Mouse (Mus musculus): Measurements from ENCODE around the gene Gpr150. TPM values are rescaled to one million over a fixed set of nuclear protein-coding genes. Genes with fewer than 3 reads are reported as not detected.
A peak's percentile ranks its signal among the peaks of the same experiment; 100 is the strongest.

Gpr150 gene
- not detected for total RNA-seq (2021)
- long read RNA-seq, experiment 1: 0 reads
- long read RNA-seq, experiment 2: 0 reads

DNA sequence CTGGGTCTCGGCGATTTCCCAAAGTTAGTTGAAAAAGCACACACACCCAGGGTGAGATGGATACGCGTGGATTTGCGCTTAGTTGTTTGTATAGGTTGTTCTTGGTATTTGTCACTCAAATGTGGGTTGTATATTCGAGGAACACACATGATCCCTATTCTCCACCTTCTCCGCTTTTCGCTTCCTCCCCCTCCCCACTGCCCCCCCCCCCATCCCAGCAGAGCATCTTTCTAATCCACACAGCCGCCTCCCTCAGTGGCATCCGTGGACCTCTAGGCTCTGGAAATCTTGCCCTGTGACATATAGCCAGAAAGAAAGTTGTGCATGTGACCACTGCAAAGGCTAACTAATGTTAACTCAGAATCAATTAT, at the start of gene Gpr150:
Gene Gpr150 (minus strand): TSS at position 101 of the 371 bp plus-strand sequence.
- DNase-seq: no peak

DNA sequence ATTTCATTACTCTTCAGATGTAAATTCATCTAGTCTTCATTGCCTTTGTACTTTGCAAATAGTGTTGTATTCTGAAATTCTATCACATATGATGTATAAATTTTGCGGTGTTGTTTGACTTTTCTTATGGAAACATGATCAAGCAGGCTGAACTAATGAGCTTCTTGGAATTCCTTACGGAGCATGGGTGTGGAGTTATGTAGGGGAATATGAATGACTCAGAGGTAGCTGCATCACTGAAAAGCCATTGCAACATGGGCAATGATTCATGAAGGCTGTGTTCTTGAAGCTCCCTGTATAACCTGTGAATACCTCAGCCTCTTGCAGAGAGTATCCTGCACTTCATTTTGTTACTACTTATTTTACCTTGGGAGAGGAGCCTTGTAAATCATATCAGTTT, 45.2 kb upstream of the Gpr150 start:
- DNase-seq: no peak

DNA sequence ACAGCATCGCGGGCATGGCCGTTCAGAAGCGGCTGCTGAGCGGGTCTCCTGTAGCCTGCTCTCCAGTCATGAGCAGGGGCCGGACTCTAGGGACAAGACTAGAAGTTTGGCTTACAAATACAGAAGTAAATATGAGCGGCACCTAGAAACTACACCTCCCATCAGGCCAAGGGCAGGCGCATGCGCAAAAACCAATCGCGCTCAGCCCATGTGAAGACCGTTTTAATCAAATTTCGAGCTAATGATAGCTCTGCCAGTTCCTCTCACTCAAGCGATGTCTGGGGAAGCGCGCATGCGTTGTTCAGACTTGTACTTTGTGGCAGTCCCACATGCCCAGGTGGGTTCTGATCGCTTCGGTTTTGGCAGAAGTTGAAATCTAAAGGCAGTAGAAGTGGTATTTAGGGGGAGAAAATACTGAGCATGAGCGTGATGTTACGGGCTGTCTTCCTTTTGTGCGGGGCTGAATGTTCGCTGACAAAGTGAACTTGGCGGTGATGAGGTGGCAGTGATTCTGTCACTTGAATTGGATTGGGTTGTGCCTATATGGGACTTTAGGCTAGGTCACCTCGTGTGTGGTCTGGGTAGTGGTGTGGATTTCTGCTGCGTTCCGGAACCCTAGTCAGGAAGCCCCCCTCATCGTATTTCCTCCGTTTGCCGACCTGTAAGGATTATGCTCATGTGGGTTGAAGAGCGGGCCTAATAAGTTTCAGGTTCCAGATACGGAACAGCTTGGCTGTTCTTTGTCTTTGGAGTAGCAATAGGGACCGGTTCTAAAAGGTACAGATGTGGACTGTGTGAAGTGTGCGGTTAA, 41.9 kb upstream of the Gpr150 start, which contains the start of the genes Arsk and Ttc37:
Gene Arsk (minus strand): TSS at position 168 of the 811 bp plus-strand sequence.
Gene Ttc37 (plus strand): TSS at position 242 of the 811 bp plus-strand sequence.
- peak; percentile 93 for DNase-seq

DNA sequence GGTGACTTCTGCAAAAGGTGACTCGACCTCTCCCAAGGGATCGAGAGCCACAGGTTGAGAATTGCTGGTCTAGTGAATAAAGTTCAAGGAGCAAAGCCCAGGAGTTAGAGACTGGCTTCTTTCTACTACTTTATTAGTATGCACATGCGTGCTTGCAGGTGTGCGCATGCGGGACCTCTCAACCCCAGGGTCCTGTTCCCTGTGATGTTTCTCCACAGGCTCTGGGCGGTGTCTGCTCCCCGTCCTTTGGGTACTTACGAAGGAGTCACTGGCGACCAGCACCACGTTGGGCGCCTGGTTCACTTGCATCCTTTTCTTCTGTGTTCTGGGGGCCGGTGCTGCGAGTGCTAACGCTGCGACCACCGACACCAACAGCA, 41.3 kb upstream of the Gpr150 start:
- DNase-seq: no peak

DNA sequence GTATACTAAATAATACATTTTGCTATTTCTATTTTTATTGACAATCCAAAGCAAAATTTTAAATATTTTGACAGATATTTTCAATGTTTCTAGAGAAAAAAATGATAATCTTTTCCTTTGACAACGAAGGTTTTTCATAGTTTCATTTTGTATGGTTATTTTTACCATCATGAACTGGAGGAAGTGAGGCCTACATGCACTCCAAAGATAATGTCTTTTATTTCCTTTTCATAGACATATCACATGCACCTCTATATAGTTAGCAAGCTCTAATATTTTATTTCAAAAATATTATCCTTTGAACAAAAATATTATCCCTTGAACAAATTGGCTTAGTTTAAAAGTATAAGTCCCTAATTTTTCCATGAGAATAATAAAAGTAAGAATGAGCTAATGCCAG, 17.5 kb upstream of the Gpr150 start:
- DNase-seq: no peak

DNA sequence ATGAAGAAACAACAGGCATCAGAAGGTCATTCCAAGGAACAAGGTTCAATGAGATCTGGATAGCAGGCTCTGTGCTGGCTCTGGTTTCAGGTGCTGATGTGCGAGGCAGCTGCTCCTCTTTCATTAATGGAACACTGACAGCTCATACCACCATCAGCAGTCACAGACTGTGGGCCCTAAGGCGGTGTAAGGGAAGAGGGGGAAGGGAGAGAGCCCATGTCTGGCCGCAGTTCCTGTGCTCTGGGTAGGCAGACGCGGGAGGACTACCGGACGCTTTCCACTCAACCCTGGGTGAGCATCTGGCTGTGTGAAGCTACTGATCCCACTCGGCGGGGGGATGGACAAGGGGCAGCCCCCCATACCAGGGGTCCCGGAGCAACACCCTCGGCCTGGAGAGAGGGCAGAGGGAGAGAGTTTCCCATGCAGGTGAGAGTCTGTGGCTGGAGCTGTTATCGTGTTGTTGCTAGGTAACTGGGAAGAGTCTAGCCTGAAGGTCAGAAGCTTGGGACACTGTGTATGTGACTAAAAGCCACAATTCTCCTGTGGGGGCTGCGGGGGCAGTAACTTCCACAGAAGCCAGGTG, 7.7 kb upstream of the Gpr150 start:
- no peak for DNase-seq

DNA sequence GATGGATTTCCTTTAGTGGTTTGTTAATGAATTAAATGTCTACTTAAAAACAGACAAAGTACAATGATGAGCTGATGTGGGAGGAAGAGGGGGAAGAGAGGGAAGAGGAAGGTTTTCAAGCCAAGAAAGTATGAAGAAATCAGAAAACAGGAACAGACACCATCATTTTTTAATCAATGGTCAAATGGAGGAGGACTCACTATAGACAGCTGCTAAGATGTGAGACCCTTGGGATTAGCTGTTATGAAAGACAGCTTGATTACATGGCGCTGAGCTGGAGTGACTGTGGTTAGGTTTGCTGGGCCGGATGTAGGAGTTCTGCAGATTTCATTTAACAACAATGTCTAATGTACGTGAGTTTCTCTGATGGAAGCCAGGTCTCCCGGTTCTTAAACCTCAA, 6.8 kb upstream of the Gpr150 start:
- no peak for DNase-seq

DNA sequence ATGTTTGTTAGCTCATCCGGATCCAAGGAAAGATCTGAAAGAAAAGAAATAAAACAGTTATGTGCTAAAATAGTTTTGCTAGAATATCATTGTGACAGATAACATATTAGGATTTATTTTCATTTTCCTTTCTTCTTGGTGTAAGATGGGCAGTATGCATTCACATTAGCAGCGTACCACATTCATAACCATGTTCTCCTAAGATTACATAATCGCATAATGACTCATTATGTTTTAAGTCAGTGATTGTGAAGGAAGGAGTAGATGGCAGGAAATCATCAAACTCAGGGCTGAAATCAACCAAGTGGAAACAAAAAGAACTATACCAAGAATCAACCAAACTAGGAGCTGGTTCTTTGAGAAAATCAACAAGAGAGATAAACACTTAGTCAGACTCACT, 5.8 kb upstream of the Gpr150 start:
- no peak for DNase-seq

DNA sequence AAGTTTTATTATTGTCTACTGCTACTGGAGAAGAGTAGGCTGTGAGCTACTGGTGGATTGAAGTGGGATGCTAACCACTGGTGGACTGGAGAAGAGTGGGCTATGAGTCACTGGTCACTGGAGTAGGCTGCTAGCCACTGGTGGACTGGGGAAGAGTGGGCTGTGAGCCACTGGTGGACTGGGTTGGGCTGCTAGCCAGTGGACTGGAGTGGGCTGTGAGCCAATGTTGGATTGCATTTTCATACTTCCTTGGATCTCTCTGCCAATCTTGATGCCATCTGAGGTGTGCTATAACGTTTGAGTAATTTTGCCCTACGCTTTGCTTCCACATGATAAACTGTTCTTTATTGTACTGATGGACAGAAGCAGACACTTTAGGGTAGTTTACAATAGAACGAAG, 5.3 kb upstream of the Gpr150 start:
- no peak for DNase-seq

DNA sequence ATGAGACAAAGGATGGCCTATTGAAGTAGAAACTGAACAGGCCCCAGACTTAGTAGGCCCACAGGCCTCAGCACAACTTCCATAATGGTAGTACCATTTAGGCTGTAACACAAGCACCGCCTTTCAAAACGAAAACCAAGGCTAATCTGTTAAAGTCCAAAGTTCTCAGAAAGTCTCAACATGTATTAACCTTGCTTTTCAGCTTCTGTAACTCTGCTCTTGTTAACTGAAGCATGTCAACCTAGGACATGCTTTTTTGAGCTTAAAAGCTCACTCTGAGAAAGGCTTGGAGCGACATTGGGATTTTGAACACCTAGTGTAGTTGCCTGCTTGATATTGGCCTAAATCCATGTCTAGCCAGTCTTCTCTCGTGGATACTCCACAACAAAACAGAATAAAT, 2.8 kb upstream of the Gpr150 start:
- DNase-seq: no peak

DNA sequence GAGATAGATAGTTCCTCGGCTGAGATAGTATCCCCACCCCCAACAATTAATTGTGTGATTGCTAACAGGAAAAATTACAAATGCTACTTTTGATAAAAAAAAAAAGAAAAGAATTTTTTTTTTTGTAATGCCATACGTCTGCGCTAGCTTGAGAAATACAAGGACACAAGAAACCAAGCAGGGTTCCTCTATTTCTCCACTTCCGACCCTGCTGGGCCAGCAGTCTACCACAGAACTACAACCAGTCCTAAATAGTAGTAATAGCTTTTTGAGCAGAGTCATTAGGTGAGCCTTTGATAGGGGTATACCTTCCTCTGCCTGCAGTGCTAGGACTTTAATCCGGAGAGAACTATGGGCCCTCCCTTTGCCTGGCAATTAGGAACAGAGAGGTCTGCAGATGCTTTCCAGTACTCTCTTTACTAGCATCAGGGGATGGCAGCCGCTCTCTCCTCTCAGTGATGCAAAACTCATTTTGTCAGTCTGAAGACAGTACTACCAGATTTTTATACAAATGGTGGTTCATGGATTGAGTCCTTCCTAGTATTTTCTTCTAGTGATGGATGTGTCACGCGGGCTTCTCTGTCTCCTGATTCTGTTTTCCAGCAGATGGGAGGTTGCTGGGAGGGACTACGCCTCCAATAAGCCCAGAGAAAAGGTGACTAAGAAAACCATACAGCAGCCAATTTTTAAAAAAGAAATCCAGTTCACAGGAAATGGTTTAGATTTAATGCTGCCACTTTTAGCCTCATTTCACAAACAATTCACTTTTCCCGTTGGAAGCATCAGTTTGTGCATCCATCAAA, 672 bp upstream of the Gpr150 start:
- DNase-seq: no peak

DNA sequence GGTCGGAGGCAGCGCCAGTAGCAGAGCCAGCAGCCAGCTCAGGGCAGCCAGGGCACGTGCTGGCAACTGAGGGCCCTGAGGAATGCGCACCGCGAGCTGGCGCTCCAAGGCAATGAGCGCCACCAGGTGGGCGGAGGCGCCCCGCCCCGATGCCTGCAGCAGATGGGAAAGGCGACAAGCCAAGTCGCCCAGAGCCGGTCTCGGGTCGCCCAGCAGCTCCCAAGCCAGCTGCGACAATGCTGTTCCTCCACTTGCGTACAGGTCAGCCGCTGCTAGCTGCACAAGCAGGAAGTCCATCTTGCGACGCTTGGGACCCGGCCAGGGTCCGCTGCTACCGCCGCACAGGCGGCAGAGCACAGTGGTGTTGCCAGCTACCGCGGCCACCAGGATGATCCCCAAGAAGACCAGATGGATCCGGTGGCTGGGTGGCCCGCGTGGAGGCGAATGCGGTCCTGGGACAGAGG, 503 bp downstream of the Gpr150 start:
- DNase-seq: peak; percentile 42

DNA sequence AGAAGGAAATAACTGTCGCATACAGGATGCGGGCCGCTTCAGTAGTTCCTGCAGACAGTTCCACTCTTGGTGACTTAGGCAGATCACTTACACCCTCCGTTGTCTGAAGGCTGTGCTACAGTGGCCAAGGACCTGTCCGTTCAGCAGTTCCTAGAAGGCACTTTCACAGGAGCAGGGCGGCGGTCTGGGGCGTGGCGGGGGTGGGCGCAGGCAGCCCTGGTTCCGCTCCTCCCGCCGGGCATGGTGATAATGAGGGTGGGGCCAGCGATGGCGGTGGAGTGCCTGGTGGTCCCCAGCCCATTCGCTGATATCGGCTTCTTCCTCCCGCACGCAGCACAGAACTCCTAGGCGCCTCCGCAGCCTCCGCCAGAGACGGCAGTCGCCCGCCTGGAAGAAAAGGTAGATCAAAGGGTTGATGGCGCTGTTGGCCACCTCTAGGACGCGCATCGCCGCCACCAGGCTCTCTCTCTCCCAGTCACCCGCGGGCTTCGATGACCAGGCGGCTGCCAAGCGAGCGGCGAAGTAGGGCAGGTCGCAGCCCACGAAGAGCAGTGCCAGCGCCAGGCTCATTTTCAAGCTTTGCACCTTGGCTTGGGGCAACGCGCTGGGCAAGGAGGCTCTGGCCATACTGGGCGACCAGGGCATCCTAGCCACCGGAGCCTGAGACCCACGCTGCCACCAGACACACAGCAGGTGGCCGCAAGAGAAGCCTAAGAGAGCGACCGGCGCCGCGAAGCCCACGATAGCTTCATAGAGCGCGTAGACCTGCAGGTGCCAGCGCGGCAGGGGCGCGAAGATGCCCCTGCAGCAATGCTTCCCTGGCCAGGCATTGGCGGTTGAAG, 1.2 kb downstream of the Gpr150 start:
- peak; percentile 13 for DNase-seq

DNA sequence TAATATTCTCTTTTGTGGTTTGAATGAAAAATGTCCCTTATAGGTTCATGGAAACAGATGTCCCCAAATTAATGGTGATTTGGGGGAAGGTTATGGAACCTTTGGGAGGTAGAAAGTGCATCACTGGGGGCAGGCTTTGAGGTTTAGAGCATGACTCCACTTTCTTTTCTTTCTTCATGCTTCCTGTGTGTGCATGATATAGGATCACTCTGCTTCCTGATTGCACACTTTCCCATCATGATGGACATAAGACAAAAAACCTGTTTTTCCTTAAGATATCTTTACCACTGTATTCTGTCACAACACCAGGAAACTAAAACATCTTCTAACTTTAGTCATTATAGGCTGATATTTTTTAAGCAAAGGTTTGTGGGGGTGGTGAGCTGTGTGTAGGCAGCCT, 11.8 kb downstream of the Gpr150 start:
- no peak for DNase-seq

DNA sequence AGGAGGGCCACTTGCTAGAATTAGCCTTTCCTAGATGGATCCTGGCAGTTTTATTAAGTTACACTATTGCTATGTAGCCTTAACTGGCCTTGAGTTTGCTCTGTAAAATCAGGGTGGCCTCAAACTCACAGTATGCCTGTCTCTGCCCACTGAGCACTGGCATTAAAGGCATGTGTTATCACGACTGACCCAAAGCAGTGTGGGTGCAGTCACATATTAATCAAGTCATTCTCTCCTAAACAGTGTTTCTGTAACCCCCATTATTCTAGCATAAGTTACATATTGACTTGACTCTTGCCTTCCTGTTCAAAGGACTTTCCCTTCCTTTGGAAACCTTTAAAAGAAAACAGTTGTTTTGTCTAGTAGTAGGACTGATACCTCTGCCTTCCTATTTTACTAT, 14.3 kb downstream of the Gpr150 start:
- no peak for DNase-seq

DNA sequence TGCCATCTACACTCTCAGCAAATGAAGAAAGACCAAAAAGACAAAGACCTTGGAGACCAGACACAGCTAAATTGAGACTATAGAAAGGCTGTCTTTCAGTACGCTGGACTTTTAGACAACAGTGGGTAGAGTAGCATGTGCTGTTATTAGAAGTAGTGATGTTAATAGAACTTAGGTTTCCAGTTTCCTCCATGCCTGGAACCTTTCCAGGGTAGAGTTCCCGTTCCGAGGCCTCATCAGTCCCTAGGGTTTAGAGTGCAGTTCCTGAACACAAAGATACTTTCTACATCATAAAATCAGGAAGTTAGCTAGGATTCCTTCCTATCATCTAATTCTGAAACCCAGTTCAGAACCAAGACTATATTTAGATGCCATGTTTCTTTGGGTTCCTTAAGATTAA, 32.2 kb downstream of the Gpr150 start:
- no peak for DNase-seq

DNA sequence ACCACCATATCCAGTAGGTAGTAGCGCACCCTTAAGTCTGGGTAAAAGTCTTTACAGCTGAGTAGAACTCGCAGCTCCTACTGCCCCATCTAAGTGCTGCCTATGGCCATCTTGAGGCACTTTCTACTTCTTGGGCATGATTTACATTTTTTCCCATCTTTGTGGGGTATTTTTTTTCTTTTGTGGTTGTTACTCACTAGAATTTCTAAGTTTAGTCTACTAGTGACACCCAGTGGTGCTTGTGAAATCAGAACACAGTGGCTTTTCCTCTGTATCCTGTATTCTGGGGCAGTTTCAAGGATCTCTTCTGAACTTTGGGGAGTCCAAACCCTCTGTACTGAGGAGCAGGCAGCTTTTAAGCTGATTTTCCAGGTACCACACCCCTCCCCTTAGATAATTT, 35.0 kb downstream of the Gpr150 start:
- no peak for DNase-seq

DNA sequence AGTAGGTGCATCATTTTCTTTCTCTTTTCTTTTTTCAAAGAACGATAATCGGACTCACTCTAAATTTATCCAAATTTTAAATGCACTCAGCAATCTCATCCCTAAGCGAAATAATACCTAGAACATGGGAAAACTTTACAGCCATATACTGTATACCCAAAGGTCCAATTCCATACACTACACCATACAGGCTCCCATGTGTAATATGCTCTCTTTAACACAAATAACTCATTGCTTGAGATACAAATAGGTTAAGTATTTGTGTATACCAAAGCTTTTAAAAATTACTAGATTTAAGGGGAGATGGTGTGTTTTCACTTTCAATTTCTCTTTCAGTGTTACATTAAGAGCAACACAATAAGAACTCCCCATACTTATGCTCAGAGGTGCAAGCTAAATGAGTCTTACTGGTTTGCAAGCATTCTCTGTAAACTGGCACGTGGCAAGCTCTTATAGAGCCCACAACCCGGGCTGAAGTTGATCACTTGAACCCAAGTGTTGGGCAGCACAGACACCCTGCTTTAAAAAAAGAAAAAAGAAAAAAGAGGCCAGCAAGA, 37.9 kb downstream of the Gpr150 start:
- no peak for DNase-seq

DNA sequence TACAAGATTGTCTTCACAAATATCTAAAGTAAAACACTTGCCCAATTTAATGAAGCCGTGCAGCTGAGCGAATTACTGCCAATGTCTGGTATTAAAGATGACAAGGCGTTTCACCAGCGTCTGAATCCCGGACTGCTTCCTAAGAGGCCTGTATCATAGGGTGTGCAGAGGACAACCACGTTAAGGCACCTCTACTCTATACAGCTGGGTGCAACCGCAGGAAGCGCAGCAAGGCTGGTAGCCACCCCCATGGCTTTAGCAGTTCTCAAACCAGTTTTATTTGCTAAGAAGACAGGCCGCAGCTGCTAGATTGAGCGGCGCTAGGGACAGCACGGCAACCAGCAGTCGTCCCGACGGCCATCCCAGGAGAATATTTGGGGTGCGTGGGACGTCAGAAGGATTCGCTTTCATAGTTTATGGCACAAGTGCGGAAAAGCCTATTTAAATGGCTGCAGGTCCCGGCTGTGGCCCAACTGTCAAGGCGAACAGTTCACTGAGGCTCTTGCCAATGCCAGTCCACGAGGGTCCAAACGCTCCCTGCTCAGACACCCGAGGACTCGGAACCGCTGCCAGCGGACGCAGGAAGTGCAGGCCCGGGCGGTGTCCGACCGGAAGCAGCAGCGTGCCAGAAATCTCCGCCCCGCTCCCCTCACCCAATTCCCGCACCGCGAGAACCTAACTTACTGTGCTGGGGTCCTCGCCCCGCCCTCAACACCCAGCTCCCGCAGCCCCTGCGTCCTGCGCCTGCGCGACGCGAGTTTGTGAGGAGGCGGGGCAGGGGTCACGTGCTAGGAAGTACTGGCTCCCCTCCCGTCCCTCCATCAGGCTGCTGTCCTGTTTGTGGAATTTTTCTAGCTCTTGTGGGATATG, 38.6 kb downstream of the Gpr150 start, which contains the start of gene Rfesd:
Gene Rfesd (minus strand): TSS at position 746 of the 870 bp plus-strand sequence.
- peak; percentile 96 for DNase-seq

DNA sequence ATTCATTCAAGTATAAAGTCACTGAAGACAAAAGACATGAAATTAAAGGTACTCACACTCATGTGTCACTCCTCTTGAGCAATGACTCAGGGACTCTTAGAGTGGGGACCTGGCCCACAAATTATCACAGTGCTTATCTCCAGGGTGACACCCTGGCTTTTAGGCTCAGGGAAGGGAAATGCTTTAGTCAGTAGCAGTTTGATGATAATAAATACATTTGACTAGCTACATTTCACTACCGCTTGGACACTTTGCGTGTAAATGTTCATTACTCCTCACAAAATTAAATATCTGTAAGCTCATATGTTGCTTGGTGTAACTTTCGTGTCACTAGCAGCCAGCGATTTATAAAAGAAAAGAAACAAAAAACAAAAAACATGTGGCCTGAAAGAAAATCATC, 39.3 kb downstream of the Gpr150 start:
- no peak for DNase-seq

DNA sequence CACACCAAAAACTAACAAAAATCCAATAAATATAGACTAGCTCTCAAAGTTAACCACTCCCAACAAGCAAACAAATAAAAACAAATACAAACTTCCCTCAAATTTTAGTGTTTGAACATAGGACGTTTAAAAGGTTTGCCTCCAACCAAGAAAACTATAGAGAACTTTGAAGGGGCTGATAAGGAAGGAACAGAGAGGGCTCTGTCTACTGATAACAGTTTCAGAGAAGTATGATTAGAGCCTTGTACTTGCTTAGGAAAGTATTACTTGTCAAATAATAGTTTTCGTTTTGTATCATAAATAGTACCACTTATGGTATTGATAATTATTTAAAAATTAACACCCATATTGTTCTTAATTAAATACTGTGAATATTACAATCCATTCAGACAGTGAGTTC, 42.3 kb downstream of the Gpr150 start:
- DNase-seq: no peak

Measured in gastrocnemius, postnatal 10 days (tissue).